Mouse (Mus musculus) bone marrow, adult 2 months (tissue): ENCODE measurements around the gene Rnf185.

ENCODE experiments used
- CTCF ChIP-seq: fragments of 200-500 bp; IDR thresholded peaks from 2 replicates; pipeline ENCODE4 v1.5.1; 2011; ENCODE audit warnings: low read length, control low read depth; ENCODE audit not compliant: control insufficient read depth, insufficient read depth
- POLR2A ChIP-seq: fragments of 200-500 bp; IDR thresholded peaks from 2 replicates; pipeline ENCODE4 v1.6.1; 2011; ENCODE audit warnings: low read depth, mild to moderate bottlenecking, control low read depth, low read length, borderline replicate concordance; ENCODE audit not compliant: control insufficient read depth

DNA sequence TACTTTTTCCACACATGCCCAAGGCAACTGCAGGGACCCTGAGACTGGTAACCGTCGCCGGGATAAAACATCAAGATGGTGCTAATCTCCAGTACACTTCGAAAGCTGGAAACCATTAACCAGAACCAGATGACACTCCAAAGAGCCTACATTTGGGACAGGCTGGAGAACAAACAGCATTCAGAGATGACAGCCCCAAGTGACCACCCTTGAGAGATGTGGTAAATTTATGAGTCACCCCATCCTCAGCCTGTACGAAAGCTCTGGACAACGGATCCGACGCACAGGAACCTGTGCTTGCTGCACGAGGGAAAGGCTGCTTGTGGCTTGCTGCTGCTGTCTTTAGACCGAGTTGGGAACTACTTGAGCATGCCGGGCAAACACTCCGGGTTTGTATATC is 77.4 kb downstream of the Rnf185 start:
- TF ChIP-seq CTCF: no peak
- no peak for TF ChIP-seq POLR2A
